Mouse (Mus musculus) midbrain, embryonic 12.5 days (tissue): ENCODE measurements at regions not wholly inside any gene's neighbourhood (a gene's known extent, or its start where the extent isn't known, plus 50 kb on each side); places are given as distances from the start of the nearest gene placed in this dataset.
"Not testable (repeated sequence)": the region's sequence is repeated elsewhere in the genome, so short reads cannot be mapped to it uniquely, and the experiment has no call there.

ENCODE experiments used
- ATAC-seq: fragments of 200-750 bp; cut with Nextera tagmentation; 2 replicates; pipeline ENCODE4 v1.8.0; 2017; ENCODE audit warnings: low read depth, moderate TSS enrichment, moderate library complexity; ENCODE audit not compliant: low FRiP score
- H3K27ac ChIP-seq: fragments of 300-500 bp; sonication (generic); replicated peaks from 2 replicates; pipeline ENCODE4 v1.5.1; 2016; ENCODE audit warnings: mild to moderate bottlenecking
- H3K27me3 ChIP-seq: fragments of 300-500 bp; sonication (generic); 2 replicates; pipeline ENCODE4 v1.6.1; 2016; ENCODE audit warnings: mild to moderate bottlenecking
- H3K36me3 ChIP-seq: fragments of 300-500 bp; sonication (generic); 2 replicates; pipeline ENCODE4 v1.6.1; 2016
- H3K4me1 ChIP-seq: fragments of 300-500 bp; sonication (generic); 2 replicates; pipeline ENCODE4 v1.6.1; 2016
- H3K4me2 ChIP-seq: fragments of 300-500 bp; sonication (generic); replicated peaks from 2 replicates; pipeline ENCODE4 v1.6.1; 2016; ENCODE audit warnings: mild to moderate bottlenecking, moderate library complexity
- H3K4me3 ChIP-seq: fragments of 300-500 bp; sonication (generic); 2 replicates; pipeline ENCODE4 v1.5.1; 2016; ENCODE audit warnings: mild to moderate bottlenecking
- H3K9ac ChIP-seq: fragments of 300-500 bp; sonication (generic); replicated peaks from 2 replicates; pipeline ENCODE4 v1.6.1; 2016; ENCODE audit warnings: mild to moderate bottlenecking, moderate library complexity
- H3K9me3 ChIP-seq: fragments of 300-500 bp; sonication (generic); 2 replicates; pipeline ENCODE4 v1.6.1; 2016; ENCODE audit warnings: mild to moderate bottlenecking
- WGBS: fragments of 180-500 bp; shearing (Covaris S2); methylation state at CpG from one replicate; pipeline ENCODE4 v1.1.7; 2016; 5-methylcytosine and 5-hydroxymethylcytosine counted together

GRCm38 (mm10) chr17:42956588-42956987 is 59.8 kb upstream of the Tnfrsf21 start:
- H3K36me3 ChIP-seq = no peaks in the 10 kb centered on the region
- H3K4me2 ChIP-seq = no peak overlapping the region
- H3K9ac ChIP-seq = no peak overlapping the region
- ATAC-seq = no peak
- no peak overlapping the region for H3K27ac ChIP-seq
- no peak overlapping the region for H3K4me3 ChIP-seq
- no peaks in the 10 kb centered on the region for H3K9me3 ChIP-seq
- 81% methylated on average over 5 of the region's 5 CpGs for WGBS
- H3K4me1 ChIP-seq = no peaks in the 10 kb centered on the region
- H3K27me3 ChIP-seq = no peaks in the 10 kb centered on the region

- H3K9me3 ChIP-seq = no peaks in the 10 kb centered on the region
- H3K27ac ChIP-seq = no peak overlapping the region
- ATAC-seq = no peak
- no peak overlapping the region for H3K4me2 ChIP-seq
- H3K9ac ChIP-seq = no peak overlapping the region
- WGBS = 69% methylated on average over 2 of the region's 2 CpGs
- H3K36me3 ChIP-seq = no peaks in the 10 kb centered on the region
- no peaks in the 10 kb centered on the region for H3K27me3 ChIP-seq
- no peak overlapping the region for H3K4me3 ChIP-seq
- no peaks in the 10 kb centered on the region for H3K4me1 ChIP-seq
Measured at GRCm38 (mm10) chr17:42954722-42955121, 61.6 kb upstream of the Tnfrsf21 start.

- Histone ChIP-seq H3K27ac (no peak overlapping the region), H3K4me1 (no peaks in the 10 kb centered on the region), H3K9me3 (no peaks in the 10 kb centered on the region), H3K9ac (no peak overlapping the region), H3K27me3 (no peaks in the 10 kb centered on the region), H3K4me3 (no peak overlapping the region), H3K4me2 (no peak overlapping the region), H3K36me3 (no peaks in the 10 kb centered on the region)
- 85% methylated on average over 2 of the region's 2 CpGs for WGBS
- no peak for ATAC-seq
Measured at GRCm38 (mm10) chr17:42944453-42944852, 68.0 kb upstream of the Cd2ap start.

GRCm38 (mm10) chr17:42943272-42943696 is 66.8 kb upstream of the Cd2ap start:
- no peaks in the 10 kb centered on the region for H3K4me1 ChIP-seq
- no peaks in the 10 kb centered on the region for H3K27me3 ChIP-seq
- H3K4me3 ChIP-seq = no peak overlapping the region
- 20% methylated on average over 9 of the region's 9 CpGs for WGBS
- no peaks in the 10 kb centered on the region for H3K36me3 ChIP-seq
- no peaks in the 10 kb centered on the region for H3K9me3 ChIP-seq
- no peak overlapping the region for H3K9ac ChIP-seq
- ATAC-seq = peak; percentile 80
- no peak overlapping the region for H3K27ac ChIP-seq
- no peak overlapping the region for H3K4me2 ChIP-seq

GRCm38 (mm10) chr17:42939476-42939875 is 63.0 kb upstream of the Cd2ap start:
- Histone ChIP-seq H3K4me2 (no peak overlapping the region), H3K9me3 (no peaks in the 10 kb centered on the region), H3K36me3 (no peaks in the 10 kb centered on the region), H3K9ac (no peak overlapping the region), H3K4me1 (no peaks in the 10 kb centered on the region), H3K27me3 (no peaks in the 10 kb centered on the region), H3K27ac (no peak overlapping the region), H3K4me3 (no peak overlapping the region)
- 88% methylated on average over 7 of the region's 7 CpGs for WGBS
- no peak for ATAC-seq

- H3K4me1 ChIP-seq = no peaks in the 10 kb centered on the region
- 82% methylated on average over 1 of the region's 1 CpGs for WGBS
- H3K4me3 ChIP-seq = no peak overlapping the region
- no peaks in the 10 kb centered on the region for H3K9me3 ChIP-seq
- H3K9ac ChIP-seq = no peak overlapping the region
- H3K4me2 ChIP-seq = no peak overlapping the region
- H3K36me3 ChIP-seq = no peaks in the 10 kb centered on the region
- ATAC-seq = no peak
- no peak overlapping the region for H3K27ac ChIP-seq
- no peaks in the 10 kb centered on the region for H3K27me3 ChIP-seq
Measured at GRCm38 (mm10) chr17:42938579-42938978, 62.1 kb upstream of the Cd2ap start.

GRCm38 (mm10) chr17:42937480-42937879 is 61.0 kb upstream of the Cd2ap start:
- WGBS = 95% methylated on average over 3 of the region's 3 CpGs
- not testable (repeated sequence) for ATAC-seq, H3K9me3 ChIP-seq, H3K9ac ChIP-seq, H3K4me3 ChIP-seq, H3K27ac ChIP-seq, H3K36me3 ChIP-seq, H3K4me2 ChIP-seq, H3K27me3 ChIP-seq, H3K4me1 ChIP-seq

GRCm38 (mm10) chr17:42934068-42934467 is 57.6 kb upstream of the Cd2ap start:
- H3K4me2 ChIP-seq = no peak overlapping the region
- H3K27me3 ChIP-seq = no peaks in the 10 kb centered on the region
- H3K36me3 ChIP-seq = no peaks in the 10 kb centered on the region
- 76% methylated on average over 3 of the region's 3 CpGs for WGBS
- H3K27ac ChIP-seq = no peak overlapping the region
- H3K4me3 ChIP-seq = no peak overlapping the region
- H3K9me3 ChIP-seq = no peaks in the 10 kb centered on the region
- H3K9ac ChIP-seq = no peak overlapping the region
- ATAC-seq = no peak
- no peaks in the 10 kb centered on the region for H3K4me1 ChIP-seq

GRCm38 (mm10) chr17:42933335-42934004 is 57.0 kb upstream of the Cd2ap start:
- Histone ChIP-seq H3K4me3 (no peak overlapping the region), H3K9ac (no peak overlapping the region), H3K36me3 (no peaks in the 10 kb centered on the region), H3K9me3 (no peaks in the 10 kb centered on the region), H3K4me2 (no peak overlapping the region), H3K4me1 (no peaks in the 10 kb centered on the region), H3K27me3 (no peaks in the 10 kb centered on the region), H3K27ac (no peak overlapping the region)
- no peak for ATAC-seq
- WGBS = 77% methylated on average over 7 of the region's 7 CpGs

- Histone ChIP-seq H3K36me3 (no peaks in the 10 kb centered on the region), H3K4me3 (no peak overlapping the region), H3K9ac (no peak overlapping the region), H3K4me2 (no peak overlapping the region), H3K9me3 (no peaks in the 10 kb centered on the region), H3K27me3 (no peaks in the 10 kb centered on the region), H3K27ac (no peak overlapping the region), H3K4me1 (no peaks in the 10 kb centered on the region)
- WGBS = 86% methylated on average over 4 of the region's 4 CpGs
- no peak for ATAC-seq
Measured at GRCm38 (mm10) chr17:42927320-42927719, 50.9 kb upstream of the Cd2ap start.
